Mouse (Mus musculus) kidney, postnatal 25 days (tissue): Measurements from ENCODE around the gene Itga10.
A peak's percentile ranks its signal among the peaks of the same experiment; 100 is the strongest.
"Not testable (repeated sequence)": the region's sequence is repeated elsewhere in the genome, so short reads cannot be mapped to it uniquely, and the experiment has no call there.

ENCODE experiments used
- DNase-seq, 2 experiments: peaks; one replicate each; pipeline ENCODE4 v3.0.0; 2021; ENCODE audit warnings: mixed read lengths in 2 of 2

Gene Itga10

DNA sequence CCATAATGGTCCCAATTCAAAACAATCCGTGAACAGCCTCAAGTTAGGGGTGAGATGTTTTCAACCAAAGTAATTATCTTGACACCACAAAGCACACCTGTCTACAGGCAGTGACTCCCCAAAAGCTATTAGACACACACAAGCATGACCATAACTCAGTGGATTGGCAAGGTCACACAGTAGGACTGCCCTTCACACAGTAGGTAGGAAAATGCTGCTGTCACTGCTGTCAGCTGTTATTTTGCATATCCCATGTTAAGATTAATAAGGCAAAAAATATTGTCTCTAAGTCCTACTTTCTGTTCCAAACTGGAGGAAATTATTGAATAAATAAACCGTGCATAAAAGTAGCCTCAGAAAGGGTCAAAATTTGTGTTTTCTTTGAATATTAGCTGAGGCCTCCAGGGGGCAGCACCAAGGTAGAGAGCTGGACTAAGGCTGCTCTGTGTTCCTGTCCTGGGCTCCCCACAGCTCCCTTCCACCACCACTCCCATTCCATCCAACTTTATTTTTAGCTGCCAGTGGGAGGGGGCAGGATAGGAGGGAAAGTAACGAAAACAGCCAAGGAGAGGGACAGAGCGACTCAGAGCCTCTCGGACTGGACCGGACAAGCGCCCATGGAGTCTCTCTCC, at the start of gene Itga10:
TSS of gene Itga10 (plus strand) at position 567 of the 632 bp plus-strand sequence.
- peak in 1 of 2 experiments; percentile 68 for DNase-seq

DNA sequence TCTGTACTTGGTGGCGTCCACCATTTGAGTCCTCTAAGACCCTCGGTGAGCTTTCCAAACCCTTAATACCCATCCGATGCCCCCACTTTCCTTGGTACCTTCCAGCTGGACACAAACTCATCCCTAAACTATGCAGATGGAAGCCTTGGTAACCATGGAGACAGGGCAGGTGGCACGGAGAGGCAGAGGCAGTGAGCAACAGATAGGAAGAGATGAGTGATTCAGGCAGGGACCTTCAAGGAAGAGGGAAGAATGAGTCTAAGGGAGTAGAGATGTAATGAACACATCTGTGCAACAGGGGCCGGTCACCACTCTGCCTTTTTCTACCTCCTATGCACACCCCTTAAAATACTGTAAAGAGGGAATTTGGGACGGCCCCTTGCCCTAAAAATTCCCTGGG, 49.7 kb upstream of the Itga10 start:
- no peak for DNase-seq

DNA sequence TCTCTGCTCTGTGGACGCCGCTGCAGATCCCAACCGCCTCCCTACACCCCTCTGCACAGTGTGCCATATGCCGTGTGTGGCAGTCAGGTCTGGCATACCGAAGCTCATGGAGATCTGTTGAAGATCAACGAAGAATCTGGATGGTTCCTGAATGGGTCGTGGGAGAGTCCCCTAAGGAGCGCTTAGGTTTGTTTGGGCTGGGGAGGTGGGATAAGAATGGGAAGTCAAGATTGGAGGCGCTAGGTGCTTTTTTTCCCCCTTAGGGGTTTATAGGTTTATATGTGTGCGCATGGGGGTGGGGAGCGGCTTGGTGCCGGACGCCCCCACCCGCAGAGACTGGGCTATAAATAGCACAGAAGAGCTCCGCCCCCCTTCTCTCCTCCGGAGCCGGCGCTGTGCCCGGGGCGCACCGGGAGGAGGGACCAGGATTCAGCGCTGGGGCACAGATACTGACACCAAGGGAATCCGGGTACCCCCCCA, 49.1 kb upstream of the Itga10 start, which contains the start of gene Ankrd34a:
TSS of gene Ankrd34a (plus strand) at position 409 of the 480 bp plus-strand sequence.
- peak; percentile 52 to 67 for DNase-seq

DNA sequence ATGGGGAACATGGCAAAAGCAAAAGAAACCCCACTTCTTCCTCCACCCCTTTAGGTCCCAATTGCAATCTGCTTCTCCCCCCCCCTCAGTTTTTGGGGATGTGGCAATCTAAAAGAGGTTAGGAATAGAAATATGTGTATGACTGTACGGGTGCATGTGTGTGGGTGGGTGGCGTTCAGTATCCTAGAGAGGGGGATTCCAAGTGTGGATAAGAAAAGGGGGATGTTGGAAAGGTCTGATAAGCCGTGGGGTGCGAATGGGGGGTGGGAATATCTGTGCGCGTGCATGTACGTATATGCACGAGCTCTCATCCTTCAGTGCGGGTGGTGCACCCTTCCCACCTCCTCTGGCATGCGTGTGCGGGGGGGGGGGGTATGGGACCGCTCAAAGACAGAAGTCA, 48.5 kb upstream of the Itga10 start:
- no peak for DNase-seq

DNA sequence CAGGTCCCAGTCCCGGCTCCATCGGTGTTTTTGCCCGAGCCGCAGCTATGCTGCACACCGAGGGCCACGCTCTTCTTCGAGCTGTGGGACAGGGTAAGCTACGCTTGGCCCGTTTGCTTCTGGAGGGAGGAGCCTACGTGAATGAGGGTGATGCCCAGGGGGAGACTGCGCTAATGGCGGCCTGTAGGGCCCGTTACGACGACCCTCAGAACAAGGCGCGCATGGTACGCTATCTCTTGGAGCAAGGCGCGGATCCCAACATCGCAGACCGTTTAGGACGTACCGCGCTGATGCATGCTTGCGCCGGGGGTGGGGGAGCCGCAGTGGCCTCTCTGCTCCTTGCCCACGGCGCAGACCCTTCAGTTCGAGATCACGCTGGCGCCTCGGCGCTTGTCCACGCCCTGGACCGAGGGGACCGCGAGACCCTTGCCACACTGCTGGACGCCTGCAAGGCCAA, 47.9 kb upstream of the Itga10 start:
- DNase-seq: peak in 1 of 2 experiments; percentile 38

DNA sequence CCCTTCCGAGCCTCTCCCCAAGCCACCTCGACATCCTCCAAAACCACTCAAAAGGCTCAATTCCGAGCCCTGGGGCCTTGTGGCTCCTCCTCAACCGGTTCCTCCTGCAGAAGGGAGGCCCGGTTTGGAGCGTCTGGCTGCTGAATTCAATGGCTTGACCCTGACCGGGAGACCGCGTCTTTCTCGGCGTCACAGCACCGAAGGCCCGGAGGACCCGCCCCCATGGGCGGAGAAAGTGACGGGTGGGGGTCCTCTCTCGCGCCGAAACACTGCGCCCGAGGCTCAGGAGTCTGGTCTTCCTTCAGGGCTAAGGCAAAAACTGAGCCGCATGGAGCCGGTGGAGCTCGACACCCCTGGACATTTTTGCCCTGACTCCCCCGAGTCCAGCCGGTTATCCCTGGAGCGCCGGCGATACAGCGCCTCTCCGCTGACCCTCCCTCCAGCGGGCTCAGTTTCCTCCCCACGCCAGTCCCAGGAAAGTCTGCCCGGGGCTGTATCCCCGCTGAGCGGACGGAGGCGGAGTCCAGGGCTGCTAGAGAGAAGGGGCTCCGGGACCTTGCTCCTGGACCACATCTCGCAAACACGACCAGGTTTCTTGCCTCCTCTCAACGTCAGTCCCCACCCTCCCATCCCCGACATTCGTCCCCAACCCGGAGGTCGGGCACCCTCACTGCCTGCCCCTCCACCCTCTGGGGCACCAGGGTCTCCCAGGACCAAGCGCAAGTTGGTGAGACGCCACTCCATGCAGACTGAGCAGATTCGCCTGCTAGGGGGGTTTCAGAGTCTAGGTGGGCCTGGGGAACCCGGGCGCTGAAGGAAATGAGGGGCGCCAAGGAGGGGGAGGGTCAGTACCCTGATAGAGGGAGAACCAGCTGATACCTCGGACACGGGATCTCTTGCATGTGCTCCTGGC, 47.0 kb upstream of the Itga10 start:
- DNase-seq: peak; percentile 72 to 83

DNA sequence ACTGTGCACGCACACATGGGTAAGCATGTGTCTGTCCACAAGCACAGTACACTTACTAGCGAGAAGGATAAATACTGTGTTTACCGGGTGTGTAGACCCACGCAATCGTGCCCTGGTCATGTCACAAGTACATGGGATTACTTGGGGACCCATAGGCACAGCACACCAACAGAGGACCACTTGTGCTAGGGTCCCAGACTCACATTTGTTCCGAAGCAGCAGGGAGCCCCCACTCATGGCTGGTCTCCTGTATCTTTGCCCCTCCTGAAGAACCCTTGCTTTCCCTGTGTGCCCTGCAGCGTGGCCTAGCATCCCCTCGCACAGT, 46.4 kb upstream of the Itga10 start:
- no peak for DNase-seq

DNA sequence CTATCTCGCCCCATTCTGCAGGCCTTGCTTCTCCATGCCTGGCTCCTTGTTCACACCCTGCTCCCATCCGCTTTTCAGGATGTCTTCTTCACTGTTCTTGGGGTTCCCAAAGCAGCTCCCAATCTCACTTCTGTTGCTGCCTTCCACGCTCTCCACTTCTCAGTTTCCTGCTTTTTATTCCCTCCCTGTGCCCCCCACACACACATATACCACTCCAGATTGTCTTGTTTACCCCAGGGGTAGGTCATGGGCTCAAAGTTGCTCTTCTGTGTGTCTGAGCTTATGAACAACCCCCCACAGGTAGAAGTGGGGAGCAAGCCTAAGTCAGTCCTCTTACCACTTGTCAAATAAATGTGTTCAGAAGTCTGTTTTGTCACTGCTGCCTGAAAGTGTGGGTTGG, 46.0 kb upstream of the Itga10 start:
- DNase-seq: no peak

DNA sequence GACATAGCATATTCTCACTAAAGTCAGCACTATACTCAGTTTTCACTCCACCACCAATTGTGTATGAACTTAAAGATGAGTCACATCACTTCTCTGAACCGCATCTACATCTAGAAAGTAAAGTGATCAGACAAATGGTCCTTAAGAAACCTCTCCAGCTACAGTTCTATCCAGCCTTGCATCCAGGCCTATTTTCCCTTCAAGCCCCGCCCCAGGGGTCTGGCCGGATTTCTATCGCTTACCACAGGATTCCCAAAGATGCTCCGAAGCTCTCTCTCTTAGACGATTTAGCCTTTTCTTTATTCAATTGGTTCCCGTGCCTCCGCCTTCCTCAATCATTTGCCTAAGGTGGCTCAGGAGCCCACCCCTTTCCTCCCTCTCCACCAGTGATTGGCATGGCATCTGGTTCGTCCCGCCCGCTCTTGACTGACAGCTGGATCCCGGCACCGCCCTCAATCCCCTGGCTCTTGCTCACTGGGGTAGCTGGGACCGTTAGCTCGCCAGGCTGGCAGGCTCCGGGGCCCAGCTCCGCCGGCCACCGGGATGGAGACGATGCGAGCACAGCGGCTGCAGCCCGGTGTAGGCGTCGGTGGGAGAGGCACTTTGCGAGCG, 44.6 kb upstream of the Itga10 start, which contains the start of gene Lix1l:
TSS of gene Lix1l (plus strand) at position 511 of the 612 bp plus-strand sequence.
- peak; percentile 92 to 95 for DNase-seq

DNA sequence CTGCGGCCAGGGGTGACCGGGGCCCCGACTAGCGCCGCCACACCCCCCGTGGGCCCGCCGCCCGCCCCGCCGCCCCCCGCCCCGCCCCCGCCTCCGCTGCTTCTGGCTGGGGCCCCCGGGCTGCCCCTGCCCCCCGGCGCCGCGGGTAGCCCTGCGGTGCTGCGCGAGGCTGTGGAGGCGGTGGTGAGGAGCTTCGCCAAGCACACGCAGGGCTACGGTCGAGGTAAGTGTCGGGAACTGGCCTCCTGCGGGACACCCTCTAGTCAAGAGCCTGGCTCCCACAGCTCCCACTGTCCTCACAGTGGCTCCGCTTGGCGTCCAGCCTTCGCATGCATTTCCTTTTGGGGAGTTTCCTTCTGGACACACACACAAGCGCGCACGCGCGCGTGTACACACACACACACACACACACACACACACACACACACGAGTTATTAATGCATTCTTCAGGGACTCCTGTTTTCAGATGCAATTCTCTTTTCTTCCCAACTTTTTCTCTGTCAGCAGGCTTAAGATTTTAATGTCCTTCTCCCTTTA, 44.1 kb upstream of the Itga10 start:
- DNase-seq: peak; percentile 79 to 86

DNA sequence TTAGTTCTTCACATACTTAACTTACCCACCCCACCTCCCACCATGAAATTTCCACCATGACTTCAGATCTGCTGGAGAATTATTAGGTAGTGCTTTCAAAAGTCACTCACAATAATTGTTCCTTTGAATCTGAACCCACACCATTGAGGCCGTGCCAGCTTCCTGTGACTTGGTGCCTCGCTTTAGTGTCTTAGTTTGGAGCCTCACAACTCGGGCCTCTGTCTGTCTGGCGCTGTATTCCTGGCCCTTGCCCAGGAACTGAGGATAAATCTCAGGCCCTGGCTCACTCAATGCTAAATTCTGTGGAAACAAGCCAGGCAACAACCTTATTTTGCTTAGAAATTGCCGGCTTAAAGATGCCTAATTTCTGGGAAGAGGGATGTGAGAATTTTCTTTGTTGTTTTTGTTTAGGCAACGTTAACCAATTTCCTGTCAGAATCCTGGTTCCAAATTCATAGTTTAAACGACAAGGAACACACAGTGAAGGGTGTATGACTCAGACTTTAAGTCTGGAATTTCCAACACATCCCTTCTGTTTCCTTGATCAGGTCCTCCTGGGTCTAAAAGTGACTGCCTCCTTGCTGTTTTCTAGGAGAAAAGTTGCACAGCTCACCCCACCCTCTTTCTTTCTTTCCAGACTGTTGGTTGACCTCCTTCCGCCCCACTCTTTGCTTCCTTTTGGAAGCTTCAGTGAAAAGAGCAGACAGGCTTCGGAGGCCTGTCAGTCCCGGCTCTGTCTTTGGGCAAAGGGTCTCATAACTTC, 43.3 kb upstream of the Itga10 start:
- DNase-seq: peak; percentile 40 to 46

DNA sequence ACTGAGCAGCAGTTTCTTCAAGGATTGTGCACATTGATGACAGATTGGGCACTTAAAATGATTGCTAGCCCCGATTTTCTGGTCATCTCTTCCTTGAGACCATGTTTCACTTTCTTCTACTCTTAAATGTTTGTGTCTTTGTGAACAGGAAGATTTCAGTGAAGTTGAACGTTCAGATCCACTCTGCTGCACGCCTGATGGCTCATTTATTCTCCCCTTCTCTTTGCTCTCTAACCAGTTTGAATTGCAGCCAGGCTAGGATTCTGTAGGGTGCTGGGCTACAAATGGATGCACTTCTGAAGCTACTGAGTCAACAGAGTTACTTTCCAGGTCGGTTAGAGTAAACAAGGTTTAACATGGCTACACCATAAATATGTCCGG, 42.7 kb upstream of the Itga10 start:
- DNase-seq: no peak

DNA sequence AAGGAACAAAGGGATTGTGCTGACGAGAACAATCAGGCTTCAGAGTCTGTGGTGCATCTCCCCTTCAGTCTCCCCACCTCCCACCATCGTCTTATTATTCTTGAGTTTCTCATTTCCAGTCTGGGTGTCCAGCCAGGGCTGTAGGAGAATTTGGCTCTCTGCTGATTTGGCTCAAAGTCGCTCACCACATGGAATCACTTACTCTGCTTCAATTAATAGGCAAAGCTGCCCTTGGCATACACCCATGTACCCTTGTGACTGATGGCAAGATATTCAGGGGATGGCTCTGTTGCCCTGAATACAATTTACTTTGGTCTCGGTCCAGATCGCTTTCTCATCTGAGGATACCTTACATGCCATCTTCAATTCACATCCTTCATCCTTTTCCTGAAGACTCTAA, 42.1 kb upstream of the Itga10 start:
- DNase-seq: no peak

DNA sequence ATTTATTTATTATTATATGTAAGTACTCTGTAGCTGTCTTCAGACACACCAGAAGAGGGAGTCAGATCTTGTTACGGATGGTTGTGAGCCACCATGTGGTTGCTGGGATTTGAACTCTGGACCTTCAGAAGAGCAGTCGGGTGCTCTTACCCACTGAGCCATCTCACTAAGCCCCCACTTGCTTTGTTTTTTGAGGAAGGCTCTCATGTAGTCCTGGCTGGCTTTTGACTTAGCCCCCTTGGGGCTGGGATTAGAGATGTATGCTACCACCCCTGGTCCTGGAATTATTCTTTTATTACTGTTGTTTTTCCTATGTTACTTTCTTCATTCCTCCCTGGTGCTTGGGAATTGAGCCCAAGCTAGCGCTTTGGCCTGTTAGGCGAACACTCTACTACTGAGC, 39.4 kb upstream of the Itga10 start:
- DNase-seq: not testable (repeated sequence)

DNA sequence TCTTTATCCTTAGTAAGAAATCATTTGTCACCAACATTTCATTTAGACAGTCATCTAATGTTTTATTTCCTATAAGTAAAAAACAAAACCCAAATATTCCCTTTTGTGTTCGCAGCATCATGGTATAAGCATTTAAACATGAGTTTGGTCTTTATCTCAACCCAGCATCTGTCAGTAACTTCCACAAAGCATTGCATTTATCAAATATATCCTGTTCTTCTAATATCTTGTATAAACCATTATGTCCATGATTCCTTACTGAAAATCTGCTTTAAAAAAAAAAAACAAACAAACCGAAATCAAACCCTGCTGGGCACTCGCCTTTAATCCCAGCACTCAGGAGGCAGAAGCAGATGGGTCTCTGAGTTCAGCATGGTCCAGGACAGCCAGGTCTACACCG, 38.8 kb upstream of the Itga10 start:
- no peak for DNase-seq

DNA sequence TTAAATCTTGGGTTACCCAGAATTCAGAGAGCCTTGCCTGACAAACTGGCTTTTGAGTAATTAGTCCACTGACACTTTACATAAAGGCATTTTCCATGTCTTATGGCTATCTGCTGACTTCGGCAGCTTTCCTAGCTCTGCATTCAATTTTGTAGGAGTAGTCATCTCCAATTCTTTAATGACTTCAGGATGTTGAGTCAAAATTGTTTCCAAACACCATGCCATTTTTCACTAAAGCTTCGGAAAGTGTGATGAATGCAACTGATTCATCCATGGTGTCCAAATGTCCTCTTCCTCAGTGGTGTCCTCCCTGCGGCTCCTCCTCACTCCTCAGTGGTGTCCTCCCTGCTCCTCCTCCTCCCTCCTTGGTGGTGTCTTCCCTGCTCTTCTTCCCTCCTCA, 27.4 kb upstream of the Itga10 start:
- no peak for DNase-seq

DNA sequence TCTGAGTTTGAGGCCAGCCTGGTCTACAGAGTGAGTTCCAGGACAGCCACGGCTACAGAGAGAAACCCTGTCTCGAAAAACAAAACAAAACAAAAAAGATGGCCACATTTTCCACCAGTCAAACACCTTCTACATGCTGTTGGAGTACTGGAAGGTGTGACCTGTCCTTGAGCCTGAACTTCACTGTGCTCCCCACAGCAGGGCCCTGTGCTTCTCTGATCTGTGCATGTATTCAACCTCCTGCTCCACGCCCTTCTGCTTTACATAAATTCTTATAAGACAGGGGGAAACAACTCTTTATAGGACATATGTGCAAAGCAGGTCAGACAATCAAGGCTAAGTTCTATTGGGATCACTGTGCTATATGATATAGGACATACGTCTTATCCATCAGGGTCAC, 22.2 kb upstream of the Itga10 start:
- no peak for DNase-seq

DNA sequence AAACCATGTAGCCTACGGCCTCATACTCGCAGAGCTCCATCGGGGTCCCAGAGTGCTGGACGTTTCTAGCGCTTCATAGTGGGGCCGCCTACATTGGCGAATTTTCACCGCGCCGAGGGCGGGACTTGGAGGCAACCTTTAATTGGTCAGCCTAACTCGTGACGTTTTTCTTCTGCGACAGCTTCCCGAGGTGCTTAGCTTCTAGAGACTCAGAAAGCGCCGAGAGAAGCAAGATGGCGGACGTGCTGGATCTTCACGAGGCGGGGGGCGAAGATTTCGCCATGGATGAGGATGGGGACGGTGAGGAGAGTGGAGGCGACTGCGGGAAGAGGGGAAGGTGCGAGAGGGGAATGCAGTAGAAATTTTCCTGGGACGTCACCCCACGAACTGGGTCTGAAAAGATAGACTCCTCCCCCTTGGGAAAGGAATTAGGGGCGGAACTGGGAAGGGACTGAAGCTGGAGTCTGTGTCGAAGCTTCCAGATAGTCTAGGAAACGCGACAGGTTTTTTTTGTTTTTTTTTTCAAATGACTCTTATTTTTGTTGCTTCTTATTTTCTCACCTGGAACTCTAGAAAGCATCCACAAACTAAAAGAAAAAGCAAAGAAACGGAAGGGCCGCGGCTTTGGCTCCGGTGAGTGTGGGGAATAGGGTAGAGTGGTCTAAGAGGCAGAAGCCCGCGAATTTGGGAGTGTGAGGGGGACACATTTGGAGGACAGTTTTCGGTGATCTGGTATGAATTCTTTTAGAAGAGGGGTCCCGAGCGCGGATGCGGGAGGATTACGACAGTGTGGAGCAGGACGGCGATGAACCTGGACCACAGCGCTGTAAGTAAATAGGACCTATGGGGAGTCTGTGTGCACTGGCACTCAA, 15.4 kb upstream of the Itga10 start, which contains the start of gene Rbm8a:
TSS of gene Rbm8a (plus strand) at position 205 of the 872 bp plus-strand sequence.
- DNase-seq: peak; percentile 97 to 98

DNA sequence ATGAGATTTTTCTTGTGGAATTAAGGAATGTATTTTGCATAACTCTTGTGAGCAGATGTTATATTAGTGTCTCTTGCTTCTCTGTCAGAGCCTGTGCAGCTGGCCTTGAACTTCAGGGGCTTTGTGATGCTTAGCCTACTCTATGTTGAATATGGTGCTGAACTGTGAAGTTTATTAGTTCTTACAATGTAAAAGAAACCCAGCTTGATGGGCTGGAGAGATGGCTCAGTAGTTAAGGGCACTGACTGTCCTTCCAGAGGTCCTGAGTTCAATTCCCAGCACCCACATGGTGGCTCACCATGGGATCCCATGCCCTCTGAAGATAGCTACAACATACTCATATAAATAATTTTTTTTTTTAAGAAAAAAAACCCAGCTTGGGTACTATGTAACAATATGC, 13.3 kb upstream of the Itga10 start:
- no peak for DNase-seq

DNA sequence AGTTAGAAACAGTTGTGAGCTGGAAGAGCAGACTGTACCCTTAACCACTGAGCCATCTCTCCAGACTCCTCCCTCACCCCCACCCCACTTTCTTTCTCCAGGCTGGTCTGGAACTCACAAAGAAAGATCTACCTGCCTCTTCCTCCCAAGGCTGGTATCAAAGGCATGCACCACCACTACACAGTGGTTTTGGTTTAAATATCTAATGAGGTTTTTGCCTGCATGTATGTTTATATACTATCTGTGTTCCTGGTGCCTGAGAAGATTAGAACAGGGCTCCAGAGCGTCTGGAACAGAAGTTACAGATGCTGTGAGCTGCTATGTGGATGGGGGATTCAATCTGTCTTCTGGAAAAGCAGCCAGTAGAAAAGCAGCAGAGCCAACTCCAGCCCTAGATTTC, 11.4 kb upstream of the Itga10 start:
- no peak for DNase-seq
